Mouse (Mus musculus) forebrain, embryonic 12.5 days (tissue): ENCODE data around the gene Srgap3. TPM values are rescaled to one million over a fixed set of nuclear protein-coding genes. Genes with fewer than 3 reads are reported as not detected.

Experiments used
- ATAC-seq: fragments of 200-750 bp; cut with Nextera tagmentation; 2 replicates; pipeline ENCODE4 v1.8.0; 2017; ENCODE audit warnings: moderate TSS enrichment; ENCODE audit not compliant: low FRiP score
- H3K27ac ChIP-seq: fragments of 300-500 bp; sonication (generic); 2 replicates; pipeline ENCODE4 v1.5.1; 2016; ENCODE audit warnings: mild to moderate bottlenecking
- H3K27me3 ChIP-seq: fragments of 300-500 bp; sonication (generic); 2 replicates; pipeline ENCODE4 v1.6.1; 2016; ENCODE audit warnings: mild to moderate bottlenecking
- H3K36me3 ChIP-seq: fragments of 300-500 bp; sonication (generic); replicated peaks from 2 replicates; pipeline ENCODE4 v1.6.1; 2016; ENCODE audit warnings: mild to moderate bottlenecking
- H3K4me1 ChIP-seq: fragments of 300-500 bp; sonication (generic); 2 replicates; pipeline ENCODE4 v1.6.1; 2016
- H3K4me2 ChIP-seq: fragments of 300-500 bp; sonication (generic); 2 replicates; pipeline ENCODE4 v1.6.1; 2016; ENCODE audit warnings: mild to moderate bottlenecking, moderate library complexity
- H3K4me3 ChIP-seq: fragments of 300-500 bp; sonication (generic); replicated peaks from 2 replicates; pipeline ENCODE4 v1.5.1; 2016; ENCODE audit warnings: mild to moderate bottlenecking
- H3K9ac ChIP-seq: fragments of 300-500 bp; sonication (generic); 2 replicates; pipeline ENCODE4 v1.6.1; 2016; ENCODE audit warnings: mild to moderate bottlenecking
- H3K9me3 ChIP-seq: fragments of 300-500 bp; sonication (generic); 2 replicates; pipeline ENCODE4 v1.6.1; 2016
- WGBS: fragments of 180-500 bp; shearing (Covaris S2); methylation state at CpG from one replicate; pipeline ENCODE4 v1.1.7; 2016; 5-methylcytosine and 5-hydroxymethylcytosine counted together
- polyA plus RNA-seq: library from polyadenylated mRNA; unstranded; fragments of >200 nt; fragmentation: Nextera tagmentation; extraction: Ambion mirVana; gene quantifications from 2 replicates; pipeline ENCODE4 v1.2.1, GENCODE M21; 2016

The Srgap3 gene
- polyA plus RNA-seq, 1 experiment from 2014 or later: 39.9 TPM

DNA sequence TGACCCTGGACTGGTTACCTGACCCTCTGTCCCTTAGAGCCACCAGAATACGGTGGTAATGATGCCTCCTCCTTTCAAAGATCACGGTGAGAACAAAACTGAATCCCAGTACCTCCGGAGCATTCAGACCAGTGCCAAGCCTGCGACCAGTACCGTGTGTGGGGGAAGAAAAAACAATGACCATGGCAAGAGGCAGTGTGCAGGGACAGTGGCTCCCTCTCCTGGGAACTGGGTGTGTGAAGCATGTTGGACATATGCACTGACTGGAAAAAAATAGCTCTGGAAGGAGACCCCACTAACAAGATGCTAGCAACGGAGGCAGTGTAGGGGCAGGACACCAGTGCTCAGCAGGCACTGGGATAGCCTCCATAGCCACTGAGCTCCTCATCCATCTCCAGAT is 157.2 kb downstream of the Srgap3 start:
- Histone ChIP-seq H3K9ac (no peak overlapping the region), H3K36me3 (peaks cover 23% of the 10 kb centered on the region), H3K9me3 (no peaks in the 10 kb centered on the region), H3K4me2 (no peak overlapping the region), H3K4me3 (no peak overlapping the region), H3K4me1 (peaks cover 34% of the 10 kb centered on the region), H3K27me3 (no peaks in the 10 kb centered on the region), H3K27ac (peak overlapping the region; percentile 61; the same call in 1 of the 2 replicates)
- ATAC-seq: peak; percentile 27; the same call in 1 of the 2 replicates
- 74% methylated on average over 6 of the region's 6 CpGs for WGBS

DNA sequence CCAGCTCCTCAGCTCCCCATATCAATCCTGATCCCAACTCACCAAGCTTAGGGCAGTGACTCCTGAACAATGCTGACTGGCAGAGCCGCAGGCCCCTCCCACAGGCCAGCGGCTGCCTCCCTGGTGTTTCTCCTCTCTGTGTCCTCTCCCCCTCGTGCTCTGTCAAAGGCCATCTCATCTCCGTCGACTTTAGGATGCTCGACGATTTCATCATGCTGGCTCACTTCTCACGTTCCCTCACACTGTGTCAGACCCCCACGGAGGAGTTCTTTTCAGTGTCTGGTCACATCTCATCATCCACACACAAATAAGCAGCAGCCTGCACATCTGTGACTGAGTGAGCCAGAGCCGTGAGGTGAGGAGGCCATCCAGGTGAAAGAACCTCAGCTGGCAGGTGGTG is 158.4 kb downstream of the Srgap3 start:
- Histone ChIP-seq H3K4me3 (no peak overlapping the region), H3K4me1 (peaks cover 34% of the 10 kb centered on the region), H3K36me3 (peaks cover 12% of the 10 kb centered on the region), H3K9me3 (no peaks in the 10 kb centered on the region), H3K4me2 (no peak overlapping the region), H3K9ac (no peak overlapping the region), H3K27me3 (no peaks in the 10 kb centered on the region), H3K27ac (0 out of 2 replicates have a peak overlapping the region, but pooled peaks have one; percentile 33)
- ATAC-seq: peak; percentile 62; the same call in 1 of the 2 replicates
- WGBS: 29% methylated on average over 10 of the region's 10 CpGs

DNA sequence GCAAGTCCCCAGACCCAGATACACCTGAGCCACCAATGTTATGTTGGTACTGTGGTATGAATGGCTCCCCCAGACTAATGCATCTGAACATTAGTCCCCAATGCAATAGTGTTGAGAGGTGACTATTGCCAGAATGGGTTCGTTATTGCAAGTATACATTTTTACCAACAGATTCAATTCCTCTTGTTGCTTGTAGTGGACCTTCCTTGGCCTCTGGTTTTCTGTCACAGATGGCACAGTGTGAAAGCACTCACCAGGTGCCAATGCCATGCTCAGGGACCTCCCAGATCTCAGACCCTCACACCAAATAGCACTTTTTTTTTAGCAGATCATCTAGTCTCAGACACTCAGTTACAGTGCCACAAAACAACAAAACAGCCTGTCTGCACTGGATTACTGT is 158.9 kb downstream of the Srgap3 start:
- H3K9me3 ChIP-seq: no peaks in the 10 kb centered on the region
- H3K27ac ChIP-seq: 0 out of 2 replicates have a peak overlapping the region, but pooled peaks have one; percentile 33
- no peak; the same call in 1 of the 2 replicates for ATAC-seq
- no peak overlapping the region for H3K9ac ChIP-seq
- H3K4me3 ChIP-seq: no peak overlapping the region
- no peaks in the 10 kb centered on the region for H3K27me3 ChIP-seq
- H3K36me3 ChIP-seq: peaks cover 8% of the 10 kb centered on the region
- H3K4me1 ChIP-seq: peaks cover 34% of the 10 kb centered on the region
- no peak overlapping the region for H3K4me2 ChIP-seq
- WGBS: 89% methylated on average over 1 of the region's 1 CpGs

DNA sequence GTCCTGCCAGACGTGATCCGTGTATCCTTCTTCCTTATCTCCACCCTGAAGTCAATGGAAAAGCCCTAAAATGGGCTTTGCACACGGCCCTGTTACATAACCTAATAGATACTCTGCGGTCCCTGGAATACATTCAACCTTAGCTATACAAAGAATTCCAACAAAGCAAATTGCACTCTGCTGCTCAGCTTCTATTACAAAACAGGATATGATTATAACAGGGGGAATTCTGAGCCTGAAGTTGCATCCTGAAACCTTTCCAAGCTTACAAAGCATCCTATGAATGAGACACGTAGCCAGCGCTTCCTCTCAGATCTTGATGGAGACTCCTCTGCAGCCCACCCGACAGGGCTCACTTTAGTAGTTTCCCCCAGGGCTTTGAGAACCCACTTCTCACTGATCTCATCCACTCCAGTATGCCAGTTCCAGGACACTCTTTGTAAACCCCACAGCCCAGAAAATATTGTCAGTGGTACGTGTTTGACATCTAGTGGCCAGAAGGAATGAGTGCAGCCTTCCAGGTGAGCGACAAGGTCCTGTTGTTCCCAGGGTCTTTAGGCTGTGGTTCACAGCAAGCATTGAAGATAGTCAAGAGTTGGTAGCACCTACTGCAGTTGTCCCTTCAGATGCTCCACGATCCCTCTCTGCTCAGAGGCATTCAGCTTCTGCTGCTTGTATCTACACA is 165.5 kb downstream of the Srgap3 start:
- no peak overlapping the region for H3K4me3 ChIP-seq
- no peak overlapping the region for H3K27ac ChIP-seq
- WGBS: 81% methylated on average over 10 of the region's 10 CpGs
- no peaks in the 10 kb centered on the region for H3K27me3 ChIP-seq
- no peak for ATAC-seq
- H3K9ac ChIP-seq: no peak overlapping the region
- H3K9me3 ChIP-seq: no peaks in the 10 kb centered on the region
- no peak overlapping the region for H3K4me2 ChIP-seq
- H3K36me3 ChIP-seq: peaks cover 46% of the 10 kb centered on the region
- H3K4me1 ChIP-seq: no peaks in the 10 kb centered on the region

DNA sequence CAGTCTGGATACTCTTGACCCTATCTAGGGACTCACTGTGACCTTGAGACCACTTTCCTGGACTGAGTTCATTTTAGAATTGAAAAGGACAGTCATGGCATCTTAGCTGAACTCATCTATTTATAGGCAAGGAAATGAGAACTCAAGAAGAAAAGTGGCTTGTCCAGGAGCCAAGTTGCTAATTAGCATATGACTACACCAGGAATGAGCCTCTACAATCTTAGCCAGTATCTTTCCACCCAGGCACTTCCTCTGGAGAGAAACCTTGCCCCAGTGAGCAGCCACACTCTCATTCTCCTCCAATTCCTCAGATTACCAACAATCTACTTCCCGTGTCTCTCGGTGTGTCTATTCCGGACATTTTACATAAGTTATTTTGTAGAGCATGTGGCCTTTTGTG is 168.9 kb downstream of the Srgap3 start:
- no peak for ATAC-seq
- no peaks in the 10 kb centered on the region for H3K4me1 ChIP-seq
- H3K9me3 ChIP-seq: no peaks in the 10 kb centered on the region
- no peak overlapping the region for H3K27ac ChIP-seq
- peaks cover 79% of the 10 kb centered on the region for H3K36me3 ChIP-seq
- H3K4me2 ChIP-seq: no peak overlapping the region
- no peak overlapping the region for H3K9ac ChIP-seq
- H3K27me3 ChIP-seq: no peaks in the 10 kb centered on the region
- no peak overlapping the region for H3K4me3 ChIP-seq
- WGBS: 94% methylated on average over 3 of the region's 3 CpGs

DNA sequence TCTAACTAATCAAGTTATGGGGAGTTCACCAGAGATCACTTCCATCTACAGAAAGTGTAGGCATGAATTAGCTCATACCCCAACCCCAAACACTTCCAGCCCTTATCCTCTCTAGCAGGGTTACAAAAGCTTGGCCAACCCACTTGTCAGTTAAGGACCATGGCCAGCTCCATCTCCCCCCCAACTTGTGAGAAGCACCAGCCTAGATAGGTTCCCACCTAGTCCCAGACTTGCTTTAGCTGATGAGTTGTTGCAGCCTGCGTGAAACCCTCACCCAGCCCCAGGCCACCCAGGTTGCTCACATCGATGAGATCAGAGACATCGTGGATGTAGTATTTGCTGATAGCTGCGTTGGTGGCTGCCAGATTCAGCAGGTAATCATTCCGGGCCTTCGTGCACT is 170.3 kb downstream of the Srgap3 start:
- Histone ChIP-seq H3K27ac (no peak overlapping the region), H3K9me3 (no peaks in the 10 kb centered on the region), H3K27me3 (no peaks in the 10 kb centered on the region), H3K4me1 (no peaks in the 10 kb centered on the region), H3K4me2 (no peak overlapping the region), H3K36me3 (peaks cover 87% of the 10 kb centered on the region), H3K4me3 (no peak overlapping the region), H3K9ac (no peak overlapping the region)
- no peak for ATAC-seq
- WGBS: 91% methylated on average over 6 of the region's 6 CpGs

DNA sequence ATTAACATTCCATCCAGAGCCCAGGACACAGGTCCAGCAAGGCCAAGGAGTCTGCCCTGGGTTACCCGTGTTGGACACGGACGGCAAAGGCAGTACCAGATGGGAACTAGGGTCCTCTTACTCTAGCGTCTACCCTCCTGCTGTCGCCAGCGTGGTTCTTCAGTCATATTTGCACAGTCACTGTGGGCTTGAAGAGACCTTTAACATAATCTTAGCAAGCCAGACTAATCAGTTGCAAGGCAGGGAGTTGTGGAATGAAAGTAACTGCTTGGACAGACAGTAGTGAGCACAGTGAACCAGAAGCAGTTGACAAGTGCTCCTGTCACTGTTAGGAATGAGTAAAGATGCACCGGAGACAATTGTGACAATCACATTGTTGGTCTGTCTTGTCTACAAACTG is 173.3 kb downstream of the Srgap3 start:
- no peak overlapping the region for H3K9ac ChIP-seq
- H3K4me3 ChIP-seq: no peak overlapping the region
- 88% methylated on average over 7 of the region's 7 CpGs for WGBS
- no peak for ATAC-seq
- peaks cover 89% of the 10 kb centered on the region for H3K36me3 ChIP-seq
- no peaks in the 10 kb centered on the region for H3K9me3 ChIP-seq
- H3K4me1 ChIP-seq: no peaks in the 10 kb centered on the region
- H3K27me3 ChIP-seq: no peaks in the 10 kb centered on the region
- no peak overlapping the region for H3K4me2 ChIP-seq
- H3K27ac ChIP-seq: no peak overlapping the region

DNA sequence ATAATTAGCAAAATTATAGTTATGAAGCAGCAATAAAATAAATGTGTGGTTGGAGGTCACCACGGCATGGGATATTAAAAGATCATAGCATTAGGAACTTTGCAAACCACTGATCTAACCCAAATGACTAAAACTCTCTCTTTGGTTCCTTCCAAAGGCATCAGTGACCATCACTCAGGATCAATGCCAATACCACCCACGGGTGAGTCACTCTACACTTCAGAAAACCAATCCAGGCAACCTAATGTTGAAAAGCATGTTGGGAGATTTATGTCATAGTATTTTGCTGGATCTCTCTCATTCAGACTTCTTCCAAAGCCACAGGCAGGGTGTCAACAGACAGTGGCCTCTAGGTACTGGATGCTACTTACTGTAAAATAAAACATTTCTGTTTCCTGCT is 176.1 kb downstream of the Srgap3 start:
- Histone ChIP-seq H3K4me2 (no peak overlapping the region), H3K36me3 (peaks cover 91% of the 10 kb centered on the region), H3K9ac (no peak overlapping the region), H3K4me1 (no peaks in the 10 kb centered on the region), H3K4me3 (no peak overlapping the region), H3K27ac (no peak overlapping the region), H3K27me3 (no peaks in the 10 kb centered on the region), H3K9me3 (no peaks in the 10 kb centered on the region)
- no peak for ATAC-seq
- WGBS: 92% methylated on average over 2 of the region's 2 CpGs

DNA sequence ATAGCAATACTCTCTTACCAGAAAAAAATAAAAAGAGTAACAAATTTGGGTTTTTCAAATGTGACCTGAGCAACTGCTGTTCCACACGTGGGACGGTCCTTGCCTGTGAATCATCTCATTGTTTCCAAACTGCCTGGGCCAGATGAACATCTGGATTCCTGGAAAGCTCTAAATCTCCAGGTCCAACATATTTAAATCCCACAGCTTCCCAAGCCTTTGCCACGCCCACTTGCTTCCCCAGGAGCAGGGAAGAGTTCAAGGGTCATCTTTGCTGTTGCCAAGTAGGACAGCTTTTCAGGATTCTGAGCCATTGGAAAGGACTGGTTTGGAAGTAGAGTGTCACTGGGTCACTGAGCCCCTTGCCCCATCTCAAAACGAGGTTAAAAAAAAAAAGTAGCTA is 188.5 kb downstream of the Srgap3 start:
- peaks cover 79% of the 10 kb centered on the region for H3K36me3 ChIP-seq

DNA sequence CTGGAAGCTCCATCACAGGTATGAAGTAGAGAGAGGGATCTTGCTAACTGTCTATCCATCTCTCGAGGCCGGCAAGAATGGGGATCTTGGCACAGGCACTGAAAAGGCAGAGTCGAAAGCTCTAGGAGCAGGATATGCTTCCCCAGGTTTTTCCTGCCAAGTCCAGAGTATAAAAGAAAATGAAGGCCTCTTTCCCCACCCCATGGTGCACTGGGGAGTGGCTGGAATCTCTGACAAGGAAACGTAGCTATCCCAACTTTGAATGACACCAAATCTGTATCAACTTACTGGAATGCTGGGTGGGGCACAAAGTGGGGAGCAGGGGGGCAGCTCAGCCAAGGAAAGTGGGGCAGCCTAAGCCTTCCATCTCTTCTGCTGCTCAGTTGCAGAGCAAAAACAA is 190.2 kb downstream of the Srgap3 start:
- peak overlapping the region; percentile 20; the same call in 1 of the 2 replicates for H3K27ac ChIP-seq
- no peak for ATAC-seq

More for the DNA sequence above, 188.5 kb downstream of the Srgap3 start:
- no peaks in the 10 kb centered on the region for H3K9me3 ChIP-seq
- H3K4me3 ChIP-seq: no peak overlapping the region
- H3K4me1 ChIP-seq: peaks cover 11% of the 10 kb centered on the region; the same call in 1 of the 2 replicates
- no peak overlapping the region for H3K4me2 ChIP-seq
- ATAC-seq: no peak
- no peaks in the 10 kb centered on the region for H3K27me3 ChIP-seq
- H3K9ac ChIP-seq: no peak overlapping the region
- no peak overlapping the region for H3K27ac ChIP-seq
- WGBS: 68% methylated on average over 4 of the region's 4 CpGs

DNA sequence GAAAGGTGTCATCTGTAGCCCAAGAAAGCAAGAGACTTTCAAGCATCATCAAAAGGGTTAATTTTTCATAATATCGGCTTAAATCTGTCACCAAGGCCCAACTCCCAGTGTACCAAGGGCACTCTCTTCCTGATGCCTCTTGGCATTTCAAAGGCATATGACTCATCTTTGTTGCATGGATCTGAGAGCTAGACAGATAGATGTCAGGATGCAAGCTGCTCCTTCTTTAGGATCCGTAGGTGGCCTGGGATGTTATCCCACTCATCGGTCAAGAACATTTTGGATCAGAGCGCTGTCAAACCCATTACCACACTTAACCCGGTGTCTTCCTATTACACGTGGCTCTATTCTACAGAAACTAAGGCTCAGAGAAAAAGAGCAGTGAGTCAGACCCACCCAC is 192.1 kb downstream of the Srgap3 start:
- Histone ChIP-seq H3K9me3 (no peaks in the 10 kb centered on the region), H3K9ac (no peak overlapping the region), H3K36me3 (peaks cover 79% of the 10 kb centered on the region), H3K27me3 (no peaks in the 10 kb centered on the region), H3K4me2 (no peak overlapping the region), H3K4me1 (peaks cover 11% of the 10 kb centered on the region; the same call in 1 of the 2 replicates), H3K27ac (no peak overlapping the region), H3K4me3 (no peak overlapping the region)
- 95% methylated on average over 6 of the region's 6 CpGs for WGBS
- no peak for ATAC-seq

More for the DNA sequence above, 190.2 kb downstream of the Srgap3 start:
- Histone ChIP-seq H3K9me3 (no peaks in the 10 kb centered on the region), H3K9ac (no peak overlapping the region), H3K4me2 (no peak overlapping the region), H3K4me3 (no peak overlapping the region), H3K36me3 (peaks cover 78% of the 10 kb centered on the region), H3K27me3 (no peaks in the 10 kb centered on the region), H3K4me1 (peaks cover 11% of the 10 kb centered on the region; the same call in 1 of the 2 replicates)
- 76% methylated on average over 4 of the region's 4 CpGs for WGBS

DNA sequence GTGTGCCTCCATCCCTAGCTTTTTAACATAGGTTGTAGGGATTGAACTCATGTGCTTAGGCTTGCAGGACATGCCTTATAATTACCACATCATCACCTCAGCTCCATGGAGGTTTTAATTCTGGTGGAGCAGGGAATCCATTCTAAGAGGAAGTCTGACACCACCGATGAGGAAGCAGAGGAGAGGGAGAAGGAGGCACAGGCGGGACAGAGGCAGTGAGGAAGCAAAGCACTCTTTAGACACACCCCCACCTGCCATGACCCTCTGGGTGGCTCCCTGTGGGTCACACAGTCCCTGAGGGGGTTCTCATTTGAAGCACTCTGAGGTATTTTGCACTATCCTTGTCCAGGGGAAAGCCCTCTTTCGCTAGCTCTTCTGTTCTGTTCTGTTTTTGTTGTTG is 194.5 kb downstream of the Srgap3 start:
- Histone ChIP-seq H3K4me3 (no peak overlapping the region), H3K27ac (no peak overlapping the region), H3K4me2 (no peak overlapping the region), H3K27me3 (no peaks in the 10 kb centered on the region), H3K9ac (no peak overlapping the region), H3K9me3 (no peaks in the 10 kb centered on the region), H3K36me3 (peaks cover 80% of the 10 kb centered on the region), H3K4me1 (peaks cover 3% of the 10 kb centered on the region; the same call in 1 of the 2 replicates)
- no peak for ATAC-seq
- 86% methylated on average over 3 of the region's 3 CpGs for WGBS

DNA sequence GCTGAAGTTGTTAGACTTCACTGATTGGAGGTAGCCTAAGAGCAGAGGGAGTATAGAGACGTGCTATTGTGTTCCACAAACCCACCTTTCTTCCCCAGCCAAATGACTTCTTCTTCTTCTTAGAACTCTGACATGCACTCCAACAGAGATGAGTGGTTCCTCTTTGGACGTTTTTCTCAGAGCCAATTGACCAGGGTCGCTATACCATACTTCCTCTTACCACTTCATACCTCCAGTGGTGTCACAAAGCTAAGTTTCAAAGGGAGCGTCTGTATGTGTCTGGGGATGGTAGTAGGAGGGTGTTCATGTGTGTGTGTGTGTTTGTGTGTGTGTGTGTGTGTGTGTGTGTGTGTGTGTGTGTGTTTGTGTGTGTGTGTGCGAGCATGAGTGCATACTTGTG is 195.1 kb downstream of the Srgap3 start:
- no peak for ATAC-seq
- Histone ChIP-seq H3K27ac (no peak overlapping the region), H3K4me3 (no peak overlapping the region), H3K4me2 (no peak overlapping the region), H3K27me3 (no peaks in the 10 kb centered on the region), H3K4me1 (no peaks in the 10 kb centered on the region), H3K9me3 (no peaks in the 10 kb centered on the region), H3K9ac (no peak overlapping the region), H3K36me3 (peaks cover 79% of the 10 kb centered on the region)
- WGBS: 88% methylated on average over 5 of the region's 5 CpGs
